Mouse (Mus musculus) heart, postnatal 4 days (tissue): ENCODE results near the gene Prr5. TPM values are rescaled to one million over a fixed set of nuclear protein-coding genes. Genes with fewer than 3 reads are reported as not detected.

Source experiments
- total RNA-seq, 2 experiments: library from RNA; stranded (reverse); gene quantifications; 2 replicates each; pipeline ENCODE4 v1.2.3; 2021

Prr5 gene
- total RNA-seq, 2 experiments from 2014 or later = 11.6 to 12.3 TPM

Other genes with a start within 250 kb of the Prr5 start
- 1 to 10 TPM; 2.3 to 3.2 TPM for gene Shisal1, start 222.5 kb upstream of the Prr5 start, total RNA-seq
- gene Rtl6, start 111.8 kb upstream of the Prr5 start, total RNA-seq = 10 to 100 TPM; 10.2 to 10.6 TPM
- 1 to 10 TPM; 3.8 to 4.0 TPM for gene Arhgap8, start 50.4 kb downstream of the Prr5 start, total RNA-seq
- 1 to 10 TPM in 1 of 2 experiments, under 1 TPM in 1; 0.68 to 1.5 TPM for gene Phf21b, start 186.4 kb downstream of the Prr5 start, total RNA-seq